Mouse (Mus musculus): ENCODE data around the gene Etv4. TPM values are rescaled to one million over a fixed set of nuclear protein-coding genes. Genes with fewer than 3 reads are reported as not detected.

The Etv4 gene
- polyA plus RNA-seq, 1 experiment from 2014 or later, result 6.4 TPM

DNA sequence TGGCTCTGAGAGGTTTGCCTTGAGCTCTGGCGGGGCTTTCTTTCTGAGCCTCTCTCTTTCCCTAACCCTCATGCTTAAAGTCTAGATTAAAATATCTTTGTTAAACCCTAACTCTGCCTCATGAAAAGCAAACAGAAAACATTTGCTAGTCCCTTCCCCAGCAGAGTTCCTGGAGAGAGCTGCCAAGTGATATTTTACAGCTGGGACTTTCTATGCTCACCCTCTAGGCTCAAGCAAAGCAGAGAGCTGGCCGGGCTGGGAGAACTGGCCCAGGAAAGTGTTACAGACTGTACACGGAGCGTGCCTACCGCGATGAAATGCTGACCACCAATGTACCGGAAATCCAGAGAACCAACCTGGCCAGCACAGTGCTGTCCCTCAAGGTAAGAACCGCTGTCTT is 27.8 kb downstream of the Etv4 start:
- no peak for ATAC-seq (ENCODE audit: low FRiP score)
- no peak overlapping the region for H3K9ac ChIP-seq
- no peak overlapping the region for H3K4me2 ChIP-seq
- H3K4me1 ChIP-seq (replicated peaks), result peaks cover 5% of the 10 kb centered on the region; the same call in 1 of the 2 replicates
- no peaks in the 10 kb centered on the region for H3K9me3 ChIP-seq
- H3K4me3 ChIP-seq, result no peak overlapping the region
- no peak overlapping the region for H3K27ac ChIP-seq
- H3K27me3 ChIP-seq, result no peaks in the 10 kb centered on the region
- 95% methylated on average over 8 of the region's 8 CpGs for WGBS
- peaks cover 92% of the 10 kb centered on the region for H3K36me3 ChIP-seq

DNA sequence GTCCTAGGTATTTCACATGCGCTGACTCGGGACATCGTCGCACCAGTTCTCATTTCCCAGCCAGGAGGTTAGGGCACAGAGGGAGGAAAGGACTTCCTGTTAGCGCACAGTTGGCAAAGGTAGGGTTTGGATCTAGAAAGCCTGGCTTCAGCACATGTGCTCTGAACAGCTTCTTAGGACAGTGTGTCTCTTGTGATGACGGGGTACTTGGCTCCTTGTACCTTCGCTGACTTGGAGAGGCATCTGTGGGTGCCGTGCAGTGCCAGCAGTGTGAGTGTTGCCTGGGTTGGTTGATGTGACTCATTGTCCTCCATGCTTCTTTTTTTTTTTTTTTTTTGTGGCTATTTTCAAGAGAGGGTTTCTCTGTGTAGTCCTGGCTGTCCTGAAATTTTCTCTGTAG is 28.6 kb downstream of the Etv4 start:
- Histone ChIP-seq H3K4me1 (replicated peaks) (peaks cover 5% of the 10 kb centered on the region; the same call in 1 of the 2 replicates), H3K9me3 (no peaks in the 10 kb centered on the region), H3K4me3 (no peak overlapping the region), H3K4me2 (no peak overlapping the region), H3K27me3 (no peaks in the 10 kb centered on the region), H3K9ac (no peak overlapping the region), H3K36me3 (peaks cover 92% of the 10 kb centered on the region), H3K27ac (no peak overlapping the region)
- whole genome bisulfite sequencing, result 96% methylated on average over 8 of the region's 8 CpGs
- no peak for ATAC-seq (ENCODE audit: low FRiP score)

DNA sequence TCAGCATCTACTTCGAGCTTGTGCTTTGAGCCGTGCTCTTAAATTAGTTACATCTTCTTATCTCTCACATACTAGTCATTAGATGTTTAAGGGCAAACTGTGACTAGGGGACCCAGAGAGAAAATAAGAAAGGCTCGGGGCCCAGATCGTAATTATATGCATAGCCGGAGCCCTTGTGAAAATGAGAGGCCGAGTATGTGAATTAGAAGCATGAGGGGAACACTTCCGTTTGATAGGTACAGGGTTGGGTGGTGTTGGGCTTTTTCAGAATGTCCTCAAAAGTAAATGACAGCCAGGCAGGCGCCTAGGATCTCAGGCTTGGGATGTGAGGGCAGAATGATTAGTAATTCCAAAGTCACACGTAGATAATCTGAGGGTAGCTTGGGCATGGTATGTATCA is 51.6 kb downstream of the Etv4 start:
- Histone ChIP-seq H3K27ac (no peak overlapping the region), H3K9ac (peak overlapping the region; percentile 91), H3K27me3 (no peaks in the 10 kb centered on the region), H3K4me2 (peak overlapping the region; percentile 86), H3K36me3 (peaks cover 37% of the 10 kb centered on the region), H3K4me3 (peak overlapping the region; percentile 64), H3K4me1 (replicated peaks) (peaks cover 12% of the 10 kb centered on the region), H3K9me3 (no peaks in the 10 kb centered on the region)
- no peak for ATAC-seq (ENCODE audit: low FRiP score)
- 36% methylated on average over 9 of the region's 9 CpGs for WGBS

GRCm38 (mm10) chr11:101732518-101733440 is 52.4 kb downstream of the Etv4 start, which contains the start of gene Dhx8:
Gene Dhx8 (plus strand): TSS chr11:101732919.
- ATAC-seq (ENCODE audit: low FRiP score), result peak; percentile 98
- Histone ChIP-seq H3K4me2 (peak within 1 kb of the TSS; percentile 86), H3K27ac (peak within 1 kb of the TSS; percentile 77), H3K4me1 (replicated peaks) (peaks cover 12% of the 10 kb centered on the region), H3K36me3 (peaks cover 29% of the 10 kb centered on the region), H3K27me3 (no peaks in the 10 kb centered on the region), H3K9me3 (no peaks in the 10 kb centered on the region), H3K4me3 (peak within 1 kb of the TSS; percentile 64), H3K9ac (peak within 1 kb of the TSS; percentile 91)
- under 1% methylated on average over 51 of the region's 51 CpGs for WGBS

GRCm38 (mm10) chr11:101729308-101729707 is 55.9 kb downstream of the Etv4 start:
- WGBS, result 70% methylated on average over 3 of the region's 3 CpGs
- no peak overlapping the region for H3K9ac ChIP-seq
- peaks cover 20% of the 10 kb centered on the region for H3K4me1 ChIP-seq (replicated peaks)
- no peak overlapping the region for H3K27ac ChIP-seq
- H3K27me3 ChIP-seq, result no peaks in the 10 kb centered on the region
- no peaks in the 10 kb centered on the region for H3K36me3 ChIP-seq
- H3K4me3 ChIP-seq, result no peak overlapping the region
- ATAC-seq (ENCODE audit: low FRiP score), result no peak
- no peak overlapping the region for H3K4me2 ChIP-seq
- no peaks in the 10 kb centered on the region for H3K9me3 ChIP-seq

- 28% methylated on average over 2 of the region's 2 CpGs for WGBS
- ATAC-seq (ENCODE audit: low FRiP score), result no peak
Measured at GRCm38 (mm10) chr11:101726765-101727164, 58.4 kb downstream of the Etv4 start.

DNA sequence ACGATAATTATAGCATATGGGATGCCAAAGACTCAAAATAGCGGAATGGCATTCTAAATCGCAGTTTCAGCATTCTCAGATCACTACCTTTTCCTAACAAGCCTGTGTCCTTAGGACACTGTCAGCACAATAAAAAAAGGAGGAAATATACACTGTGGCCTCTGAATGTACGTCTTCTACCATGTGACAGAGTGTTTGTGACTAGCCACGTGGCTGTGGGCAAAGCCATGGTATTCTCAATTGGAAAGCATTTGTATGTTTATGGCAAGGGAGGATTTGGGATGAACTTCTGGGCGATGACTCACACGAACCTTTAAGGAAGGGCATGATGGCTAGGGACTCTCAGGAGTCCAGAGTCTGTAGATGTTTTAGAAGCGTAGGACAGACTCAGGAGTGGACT is 60.1 kb downstream of the Etv4 start:
- no peak for ATAC-seq (ENCODE audit: low FRiP score)
- no peaks in the 10 kb centered on the region for H3K36me3 ChIP-seq
- no peak overlapping the region for H3K4me2 ChIP-seq
- WGBS, result 86% methylated on average over 8 of the region's 8 CpGs
- H3K4me1 ChIP-seq (replicated peaks), result peaks cover 9% of the 10 kb centered on the region
- no peaks in the 10 kb centered on the region for H3K9me3 ChIP-seq
- H3K4me3 ChIP-seq, result no peak overlapping the region
- no peaks in the 10 kb centered on the region for H3K27me3 ChIP-seq
- H3K27ac ChIP-seq, result no peak overlapping the region
- no peak overlapping the region for H3K9ac ChIP-seq

More at GRCm38 (mm10) chr11:101726765-101727164, 58.4 kb downstream of the Etv4 start:
- Histone ChIP-seq H3K27ac (peak overlapping the region; percentile 44; the same call in 1 of the 2 replicates), H3K36me3 (no peaks in the 10 kb centered on the region), H3K27me3 (no peaks in the 10 kb centered on the region), H3K4me1 (replicated peaks) (peaks cover 9% of the 10 kb centered on the region), H3K9me3 (no peaks in the 10 kb centered on the region), H3K9ac (no peak overlapping the region), H3K4me2 (no peak overlapping the region), H3K4me3 (no peak overlapping the region)

DNA sequence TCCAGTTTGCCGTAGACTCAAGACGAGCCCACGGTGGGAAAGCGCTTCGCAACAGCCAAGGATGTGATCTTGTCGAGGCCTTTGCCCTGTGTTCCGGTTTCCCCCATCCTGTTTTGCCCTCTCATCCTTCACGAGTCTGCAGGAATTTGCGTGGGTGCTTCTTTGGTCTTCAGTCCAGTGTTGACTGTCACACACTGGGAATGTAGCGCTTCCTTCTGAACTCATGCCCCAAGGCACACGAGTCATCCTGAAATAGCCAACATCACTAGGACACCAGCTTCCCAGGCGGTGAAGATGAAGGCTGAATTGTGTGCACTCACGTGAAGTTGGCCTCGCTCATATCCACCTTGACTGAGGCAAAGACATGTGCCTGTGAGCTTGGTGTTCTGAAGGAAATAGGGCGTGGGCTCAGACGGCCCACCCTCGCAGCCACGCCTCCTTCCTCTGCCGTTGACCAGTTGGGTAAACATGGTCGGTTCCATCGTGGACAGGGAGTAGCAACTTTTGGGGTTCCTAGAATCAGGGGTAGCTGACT is 65.1 kb downstream of the Etv4 start:
- WGBS, result 87% methylated on average over 21 of the region's 21 CpGs
- peaks cover 12% of the 10 kb centered on the region for H3K4me1 ChIP-seq (replicated peaks)
- H3K27ac ChIP-seq, result no peak overlapping the region
- no peaks in the 10 kb centered on the region for H3K36me3 ChIP-seq
- no peak overlapping the region for H3K4me3 ChIP-seq
- H3K27me3 ChIP-seq, result no peaks in the 10 kb centered on the region
- ATAC-seq (ENCODE audit: low FRiP score), result no peak
- no peak overlapping the region for H3K4me2 ChIP-seq
- no peaks in the 10 kb centered on the region for H3K9me3 ChIP-seq
- H3K9ac ChIP-seq, result no peak overlapping the region

Other genes with a start within 250 kb of the Etv4 start
- gene Brca1, start 233.4 kb downstream of the Etv4 start, polyA plus RNA-seq (2015; fragmentation: Nextera tagmentation; extraction: Ambion mirVana), result 2.9 TPM in 2 replicates
- gene Nbr1, start 233.2 kb downstream of the Etv4 start, polyA plus RNA-seq (2015; fragmentation: Nextera tagmentation; extraction: Ambion mirVana), result 98.7 and 104 TPM in 2 replicates
- gene Tmem106a, start 203.1 kb downstream of the Etv4 start, polyA plus RNA-seq (2015; fragmentation: Nextera tagmentation; extraction: Ambion mirVana), result 3.4 and 4.1 TPM in 2 replicates
- not detected in 2 replicates for gene Gm11634, start 186.1 kb downstream of the Etv4 start, polyA plus RNA-seq (2015; fragmentation: Nextera tagmentation; extraction: Ambion mirVana)
- 15.5 and 18.9 TPM in 2 replicates for gene Rdm1, start 158.2 kb downstream of the Etv4 start, polyA plus RNA-seq (2015; fragmentation: Nextera tagmentation; extraction: Ambion mirVana)
- 8.0 and 10.7 TPM in 2 replicates for gene Arl4d, start 119.8 kb downstream of the Etv4 start, polyA plus RNA-seq (2015; fragmentation: Nextera tagmentation; extraction: Ambion mirVana)
- gene Dhx8, start 52.5 kb downstream of the Etv4 start, polyA plus RNA-seq (2015; fragmentation: Nextera tagmentation; extraction: Ambion mirVana), result 35.1 and 39.7 TPM in 2 replicates
- gene Meox1, start 109.0 kb upstream of the Etv4 start, polyA plus RNA-seq (2015; fragmentation: Nextera tagmentation; extraction: Ambion mirVana), result 0.43 and 0.56 TPM in 2 replicates
- gene Sost, start 181.6 kb upstream of the Etv4 start, polyA plus RNA-seq (2015; fragmentation: Nextera tagmentation; extraction: Ambion mirVana), result 0.42 TPM in 1 of 2 replicates, not detected in the other
- not detected in 2 replicates for gene Cfap97d1, start 198.9 kb upstream of the Etv4 start, polyA plus RNA-seq (2015; fragmentation: Nextera tagmentation; extraction: Ambion mirVana)
- 15.4 and 16.0 TPM in 2 replicates for gene Dusp3, start 201.6 kb upstream of the Etv4 start, polyA plus RNA-seq (2015; fragmentation: Nextera tagmentation; extraction: Ambion mirVana)
- 43.5 and 45.9 TPM in 2 replicates for gene Mpp3, start 243.1 kb upstream of the Etv4 start, polyA plus RNA-seq (2015; fragmentation: Nextera tagmentation; extraction: Ambion mirVana)

Measured in hindbrain, embryonic 13.5 days (tissue).